Mouse (Mus musculus) embryonic facial prominence, embryonic 15.5 days (tissue): ENCODE results near the gene Pdk3. TPM values are rescaled to one million over a fixed set of nuclear protein-coding genes. Genes with fewer than 3 reads are reported as not detected.

Experiments
- polyA plus RNA-seq: library from polyadenylated mRNA; unstranded; fragments of >200 nt; fragmentation: Nextera tagmentation; extraction: Ambion mirVana; gene quantifications from 2 replicates; pipeline ENCODE4 v1.2.1, GENCODE M21; 2015

Pdk3 gene
- polyA plus RNA-seq, 1 experiment from 2014 or later, result 62.2 TPM

Other genes with a start within 250 kb of the Pdk3 start
- gene Pola1, start 200.0 kb downstream of the Pdk3 start, polyA plus RNA-seq, result 15.6 and 16.3 TPM in 2 replicates
- 3.5 and 4.0 TPM in 2 replicates for gene Pcyt1b, start 177.3 kb downstream of the Pdk3 start, polyA plus RNA-seq
- not detected in 2 replicates for gene AU015836, start 136.5 kb upstream of the Pdk3 start, polyA plus RNA-seq